Mouse (Mus musculus) stomach, postnatal 0 days (tissue): Measurements from ENCODE around the gene Ppm1f.

Source experiments
- CTCF ChIP-seq: IDR thresholded peaks from 2 replicates; pipeline ENCODE4 v1.5.1; 2016; ENCODE audit warnings: antibody characterized with exemption, low read depth, mild to moderate bottlenecking, moderate library complexity
- EP300 ChIP-seq: optimal IDR thresholded peaks from 2 replicates; pipeline ENCODE3; 2016; ENCODE audit warnings: antibody characterized with exemption

DNA sequence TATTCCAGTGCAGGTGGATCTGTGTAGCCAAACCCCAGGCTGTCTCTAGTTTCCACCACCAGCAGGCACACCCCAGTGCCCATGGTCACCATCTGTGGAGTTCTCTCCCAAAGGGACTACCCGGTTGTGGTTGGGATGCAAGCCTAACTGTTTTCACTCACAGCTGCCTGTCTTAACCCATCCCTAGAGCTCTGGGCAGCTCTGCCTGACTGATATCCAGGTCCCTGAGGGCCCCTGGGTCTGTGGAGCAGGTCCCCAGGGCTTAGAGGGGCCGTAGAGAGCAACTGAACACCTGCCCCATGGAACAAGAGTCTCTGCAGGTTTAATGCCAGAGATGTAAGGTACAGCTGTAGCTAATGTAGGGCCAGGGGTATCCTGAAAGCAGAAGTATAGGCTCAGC, 32.3 kb upstream of the Ppm1f start, which contains the start of gene Igll1:
- TF ChIP-seq EP300 (no peak), CTCF (no peak)
